Comparison of ENCODE assay signal across 24 mouse cellular contexts in the genomic region with DNA sequence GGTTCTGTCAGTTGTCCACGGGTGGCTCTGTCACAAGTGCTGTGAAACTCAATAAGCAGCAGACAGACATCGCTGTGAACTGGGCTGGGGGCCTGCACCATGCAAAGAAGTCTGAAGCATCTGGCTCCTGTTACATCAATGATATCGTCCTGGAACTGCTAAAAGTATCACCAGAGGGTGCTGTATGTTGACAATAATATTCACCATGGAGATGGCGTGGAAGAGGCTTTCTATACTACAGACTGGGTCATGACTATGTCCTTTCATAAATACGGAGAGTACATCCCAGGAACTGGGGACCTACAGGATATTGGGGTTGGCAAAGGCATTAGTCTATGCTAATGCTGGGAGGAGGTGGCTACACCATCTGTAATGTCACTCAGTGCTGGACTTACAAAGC. TPM values are rescaled to one million over a fixed set of nuclear protein-coding genes. Genes with fewer than 3 reads are reported as not detected.
"Had no signal": no experiment of that assay in that cellular context is flagged by ENCODE, and none has a peak within 500 bp of the region (broad histone marks: within the 10 kb centered on the region; RNA-seq: fewer than 3 reads in every experiment).

A gene (minus strand): TSS at position 101 of the 400 bp plus-strand sequence.

- H3K4me3 ChIP-seq: neural tube, embryonic 13.5 days; neural tube, embryonic 15.5 days; stomach, embryonic 15.5 days had no signal

- H3K4me1 ChIP-seq: neural tube, embryonic 13.5 days; neural tube, embryonic 15.5 days; stomach, embryonic 15.5 days had no signal

- DNase-seq: retina, postnatal 1 day; right cerebral cortex, adult 18-20 months; right cerebral cortex, postnatal 14 days; right cerebral cortex, postnatal 25 days; right cerebral cortex, postnatal 4 days; spleen, adult 18-20 months; thymus, adult 18-20 months; thymus, adult 2 months; thymus, postnatal 14 days; thymus, postnatal 25 days; thymus, postnatal 36 days; thymus, postnatal 4 days had no signal

- H3K36me3 ChIP-seq: neural tube, embryonic 13.5 days; neural tube, embryonic 15.5 days; stomach, embryonic 15.5 days had no signal

- H3K9ac ChIP-seq: neural tube, embryonic 13.5 days; neural tube, embryonic 15.5 days; stomach, embryonic 15.5 days had no signal

- H3K27me3 ChIP-seq: neural tube, embryonic 13.5 days; neural tube, embryonic 15.5 days; stomach, embryonic 15.5 days had no signal

- H3K4me2 ChIP-seq: neural tube, embryonic 13.5 days; neural tube, embryonic 15.5 days; stomach, embryonic 15.5 days had no signal

- H3K9me3 ChIP-seq: neural tube, embryonic 13.5 days; neural tube, embryonic 15.5 days; stomach, embryonic 15.5 days had no signal

- H3K27ac ChIP-seq: neural tube, embryonic 13.5 days; neural tube, embryonic 15.5 days; stomach, embryonic 15.5 days; stomach, postnatal 0 days had no signal

RNA-seq across cellular contexts. Expression of the gene that starts here (rescaled TPM):
- polyA plus RNA-seq: neural tube, embryonic 13.5 days; neural tube, embryonic 14.5 days; neural tube, embryonic 15.5 days; small intestine, adult 2 months; spleen, adult 2 months; stomach, embryonic 14.5 days; stomach, embryonic 15.5 days; stomach, embryonic 16.5 days; stomach, postnatal 0 days; testis, adult 2 months; thymus, adult 2 months; thymus, postnatal 0 days; urinary bladder, adult 2 months had no signal
